Mouse (Mus musculus): ENCODE results near the gene Gm20388. TPM values are rescaled to one million over a fixed set of nuclear protein-coding genes. Genes with fewer than 3 reads are reported as not detected.

Gene Gm20388
- total RNA-seq, 1 experiment = 27.0 TPM

- Histone ChIP-seq H3K9me3 (ENCODE audit: control insufficient read depth, insufficient read depth, low read depth, low read length) (no peaks in the 10 kb centered on the region), H3K27ac (ENCODE audit: insufficient read depth, low read depth, low read length, poor library complexity, severe bottlenecking) (no peak overlapping the region), H3K4me3 (ENCODE audit: insufficient read depth in 1 of 2, low read depth in 1 of 2, low read length in 2 of 2, poor library complexity in 1 of 2, severe bottlenecking in 1 of 2) (no peak overlapping the region), H3K36me3 (ENCODE audit: control insufficient read depth, insufficient read depth, low read length, poor library complexity, severe bottlenecking) (no peaks in the 10 kb centered on the region), H3K9ac (ENCODE audit: insufficient read depth, low read depth, low read length, poor library complexity, severe bottlenecking) (no peak overlapping the region), H3K4me1 (ENCODE audit: control insufficient read depth in 2 of 2, insufficient read depth in 2 of 2, low read length in 2 of 2, poor library complexity in 1 of 2) (no peaks in the 10 kb centered on the region)
- TF ChIP-seq ZNF384 (IDR thresholded peaks at IDR 0.05; ENCODE audit: low read depth, low read length) (no peak), HCFC1 (IDR thresholded peaks at IDR 0.05; ENCODE audit: borderline replicate concordance, insufficient read depth, low read length) (no peak), ZC3H11A (IDR thresholded peaks at IDR 0.05; ENCODE audit: borderline replicate concordance, low read depth, low read length) (no peak), MAFK (IDR thresholded peaks at IDR 0.05; ENCODE audit: insufficient read depth, low read depth, low read length) (no peak), CHD2 (IDR thresholded peaks at IDR 0.05; ENCODE audit: low read depth, low read length) (no peak)
- no peak for DNase-seq (ENCODE audit: low read depth, low spot score)
- in situ Hi-C loops (cut with MboI; ENCODE audit: low sequenced_read_pairs in 2 of 2, unreplicated experiment in 2 of 2) = no loop called here
Observed at GRCm38 (mm10) chr8:122362967-122363366, 2452.3 kb downstream of the Gm20388 start.

GRCm38 (mm10) chr8:122368494-122368893 is 2457.9 kb downstream of the Gm20388 start:
- TF ChIP-seq CHD2 (IDR thresholded peaks at IDR 0.05; ENCODE audit: low read depth, low read length) = no peak
- TF ChIP-seq HCFC1 (IDR thresholded peaks at IDR 0.05; ENCODE audit: borderline replicate concordance, insufficient read depth, low read length) = no peak
- TF ChIP-seq MAFK (IDR thresholded peaks at IDR 0.05; ENCODE audit: insufficient read depth, low read depth, low read length) = no peak
- TF ChIP-seq ZNF384 (IDR thresholded peaks at IDR 0.05; ENCODE audit: low read depth, low read length) = no peak
- TF ChIP-seq ZC3H11A (IDR thresholded peaks at IDR 0.05; ENCODE audit: borderline replicate concordance, low read depth, low read length) = no peak
- in situ Hi-C loops (cut with MboI; ENCODE audit: low sequenced_read_pairs in 2 of 2, unreplicated experiment in 2 of 2) = no loop called here

GRCm38 (mm10) chr8:122369665-122370064 is 2459.0 kb downstream of the Gm20388 start:
- H3K9ac ChIP-seq (ENCODE audit: insufficient read depth, low read depth, low read length, poor library complexity, severe bottlenecking) = no peak overlapping the region
- no peak overlapping the region for H3K4me3 ChIP-seq (ENCODE audit: insufficient read depth in 1 of 2, low read depth in 1 of 2, low read length in 2 of 2, poor library complexity in 1 of 2, severe bottlenecking in 1 of 2)
- H3K9me3 ChIP-seq (ENCODE audit: control insufficient read depth, insufficient read depth, low read depth, low read length) = no peaks in the 10 kb centered on the region
- no peaks in the 10 kb centered on the region for H3K36me3 ChIP-seq (ENCODE audit: control insufficient read depth, insufficient read depth, low read length, poor library complexity, severe bottlenecking)
- in situ Hi-C loops (cut with MboI; ENCODE audit: low sequenced_read_pairs in 2 of 2, unreplicated experiment in 2 of 2) = no loop called here
- TF ChIP-seq ZC3H11A (IDR thresholded peaks at IDR 0.05; ENCODE audit: borderline replicate concordance, low read depth, low read length) = peak; percentile 21; the same call in 1 of the 2 replicates
- TF ChIP-seq ZNF384 (IDR thresholded peaks at IDR 0.05; ENCODE audit: low read depth, low read length) = no peak
- no peak for TF ChIP-seq MAFK (IDR thresholded peaks at IDR 0.05; ENCODE audit: insufficient read depth, low read depth, low read length)
- H3K4me1 ChIP-seq (ENCODE audit: control insufficient read depth in 2 of 2, insufficient read depth in 2 of 2, low read length in 2 of 2, poor library complexity in 1 of 2) = no peaks in the 10 kb centered on the region
- DNase-seq (ENCODE audit: low read depth, low spot score) = peak; percentile 38
- H3K27ac ChIP-seq (ENCODE audit: insufficient read depth, low read depth, low read length, poor library complexity, severe bottlenecking) = no peak overlapping the region

More at GRCm38 (mm10) chr8:122368494-122368893, 2457.9 kb downstream of the Gm20388 start:
- H3K4me1 ChIP-seq (ENCODE audit: control insufficient read depth in 2 of 2, insufficient read depth in 2 of 2, low read length in 2 of 2, poor library complexity in 1 of 2) = no peaks in the 10 kb centered on the region
- no peak for DNase-seq (ENCODE audit: low read depth, low spot score)
- H3K9me3 ChIP-seq (ENCODE audit: control insufficient read depth, insufficient read depth, low read depth, low read length) = no peaks in the 10 kb centered on the region
- H3K9ac ChIP-seq (ENCODE audit: insufficient read depth, low read depth, low read length, poor library complexity, severe bottlenecking) = no peak overlapping the region
- no peaks in the 10 kb centered on the region for H3K36me3 ChIP-seq (ENCODE audit: control insufficient read depth, insufficient read depth, low read length, poor library complexity, severe bottlenecking)
- no peak overlapping the region for H3K4me3 ChIP-seq (ENCODE audit: insufficient read depth in 1 of 2, low read depth in 1 of 2, low read length in 2 of 2, poor library complexity in 1 of 2, severe bottlenecking in 1 of 2)
- H3K27ac ChIP-seq (ENCODE audit: insufficient read depth, low read depth, low read length, poor library complexity, severe bottlenecking) = no peak overlapping the region; the same call in 1 of the 2 replicates

GRCm38 (mm10) chr8:122371706-122372105 is 2461.1 kb downstream of the Gm20388 start:
- no peak overlapping the region for H3K9ac ChIP-seq (ENCODE audit: insufficient read depth, low read depth, low read length, poor library complexity, severe bottlenecking)
- no peak for DNase-seq (ENCODE audit: low read depth, low spot score)
- H3K27ac ChIP-seq (ENCODE audit: insufficient read depth, low read depth, low read length, poor library complexity, severe bottlenecking) = no peak overlapping the region
- in situ Hi-C loops (cut with MboI; ENCODE audit: low sequenced_read_pairs in 2 of 2, unreplicated experiment in 2 of 2) = no loop called here
- no peak overlapping the region for H3K4me3 ChIP-seq (ENCODE audit: insufficient read depth in 1 of 2, low read depth in 1 of 2, low read length in 2 of 2, poor library complexity in 1 of 2, severe bottlenecking in 1 of 2)
- H3K4me1 ChIP-seq (ENCODE audit: control insufficient read depth in 2 of 2, insufficient read depth in 2 of 2, low read length in 2 of 2, poor library complexity in 1 of 2) = no peaks in the 10 kb centered on the region
- no peaks in the 10 kb centered on the region for H3K9me3 ChIP-seq (ENCODE audit: control insufficient read depth, insufficient read depth, low read depth, low read length)
- TF ChIP-seq CHD2 (IDR thresholded peaks at IDR 0.05; ENCODE audit: low read depth, low read length) (no peak), MAFK (IDR thresholded peaks at IDR 0.05; ENCODE audit: insufficient read depth, low read depth, low read length) (no peak), ZNF384 (IDR thresholded peaks at IDR 0.05; ENCODE audit: low read depth, low read length) (no peak), HCFC1 (IDR thresholded peaks at IDR 0.05; ENCODE audit: borderline replicate concordance, insufficient read depth, low read length) (no peak), ZC3H11A (IDR thresholded peaks at IDR 0.05; ENCODE audit: borderline replicate concordance, low read depth, low read length) (no peak)
- no peaks in the 10 kb centered on the region for H3K36me3 ChIP-seq (ENCODE audit: control insufficient read depth, insufficient read depth, low read length, poor library complexity, severe bottlenecking)

DNA sequence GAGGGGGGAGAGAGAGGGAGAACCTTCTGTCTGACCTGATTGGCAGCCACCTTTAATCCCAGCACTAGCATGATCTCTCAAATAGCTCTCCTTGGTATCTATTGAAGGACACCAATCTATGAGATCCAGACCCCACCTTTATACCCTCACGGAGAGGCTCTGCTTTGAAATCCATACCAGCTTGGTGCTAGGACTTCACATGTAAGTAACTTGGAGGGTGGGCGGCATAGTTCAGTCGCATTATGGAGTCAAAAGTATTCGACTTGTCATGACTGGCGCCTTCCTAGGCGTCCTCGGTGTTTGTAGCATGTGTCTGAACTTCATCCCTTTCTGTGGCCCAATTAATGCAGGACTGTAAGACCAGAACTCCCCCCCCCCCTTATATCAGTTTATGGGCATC is 2464.7 kb downstream of the Gm20388 start:
- peaks cover 3% of the 10 kb centered on the region; the same call in 1 of the 2 replicates for H3K36me3 ChIP-seq (ENCODE audit: control insufficient read depth, insufficient read depth, low read length, poor library complexity, severe bottlenecking)
- no peak overlapping the region for H3K27ac ChIP-seq (ENCODE audit: insufficient read depth, low read depth, low read length, poor library complexity, severe bottlenecking)
- TF ChIP-seq MAFK (IDR thresholded peaks at IDR 0.05; ENCODE audit: insufficient read depth, low read depth, low read length) (no peak), ZNF384 (IDR thresholded peaks at IDR 0.05; ENCODE audit: low read depth, low read length) (no peak), CHD2 (IDR thresholded peaks at IDR 0.05; ENCODE audit: low read depth, low read length) (no peak), ZC3H11A (IDR thresholded peaks at IDR 0.05; ENCODE audit: borderline replicate concordance, low read depth, low read length) (no peak), HCFC1 (IDR thresholded peaks at IDR 0.05; ENCODE audit: borderline replicate concordance, insufficient read depth, low read length) (no peak)
- in situ Hi-C loops (cut with MboI; ENCODE audit: low sequenced_read_pairs in 2 of 2, unreplicated experiment in 2 of 2) = no loop called here
- H3K9ac ChIP-seq (ENCODE audit: insufficient read depth, low read depth, low read length, poor library complexity, severe bottlenecking) = peak overlapping the region; percentile 75; the same call in 1 of the 2 replicates
- peak overlapping the region in 1 of 2 experiments; percentile 58; a peak in 2 of 4 replicates for H3K4me3 ChIP-seq (ENCODE audit: insufficient read depth in 1 of 2, low read depth in 1 of 2, low read length in 2 of 2, poor library complexity in 1 of 2, severe bottlenecking in 1 of 2)
- no peak for DNase-seq (ENCODE audit: low read depth, low spot score)
- no peaks in the 10 kb centered on the region for H3K9me3 ChIP-seq (ENCODE audit: control insufficient read depth, insufficient read depth, low read depth, low read length)
- peaks cover 0 to 5% of the 10 kb centered on the region in 2 experiments; a peak in 2 of 4 replicates for H3K4me1 ChIP-seq (ENCODE audit: control insufficient read depth in 2 of 2, insufficient read depth in 2 of 2, low read length in 2 of 2, poor library complexity in 1 of 2)
